Mouse (Mus musculus) small intestine, adult 2 months (tissue): ENCODE measurements around the gene Edn3.

Experiments
- CTCF ChIP-seq: fragments of 200-500 bp; IDR thresholded peaks from 2 replicates; pipeline ENCODE4 v1.5.1; 2012; ENCODE audit warnings: low read depth, mild to moderate bottlenecking, control low read depth, inconsistent platforms, low read length, moderate library complexity, mixed read lengths; ENCODE audit not compliant: insufficient replicate concordance, insufficient read length; ENCODE audit errors: extremely low read depth
- POLR2A ChIP-seq: fragments of 200-500 bp; IDR thresholded peaks from 2 replicates; pipeline ENCODE4 v1.6.1; 2012; ENCODE audit warnings: low read depth, mild to moderate bottlenecking, control low read depth, inconsistent platforms, low read length, moderate library complexity

DNA sequence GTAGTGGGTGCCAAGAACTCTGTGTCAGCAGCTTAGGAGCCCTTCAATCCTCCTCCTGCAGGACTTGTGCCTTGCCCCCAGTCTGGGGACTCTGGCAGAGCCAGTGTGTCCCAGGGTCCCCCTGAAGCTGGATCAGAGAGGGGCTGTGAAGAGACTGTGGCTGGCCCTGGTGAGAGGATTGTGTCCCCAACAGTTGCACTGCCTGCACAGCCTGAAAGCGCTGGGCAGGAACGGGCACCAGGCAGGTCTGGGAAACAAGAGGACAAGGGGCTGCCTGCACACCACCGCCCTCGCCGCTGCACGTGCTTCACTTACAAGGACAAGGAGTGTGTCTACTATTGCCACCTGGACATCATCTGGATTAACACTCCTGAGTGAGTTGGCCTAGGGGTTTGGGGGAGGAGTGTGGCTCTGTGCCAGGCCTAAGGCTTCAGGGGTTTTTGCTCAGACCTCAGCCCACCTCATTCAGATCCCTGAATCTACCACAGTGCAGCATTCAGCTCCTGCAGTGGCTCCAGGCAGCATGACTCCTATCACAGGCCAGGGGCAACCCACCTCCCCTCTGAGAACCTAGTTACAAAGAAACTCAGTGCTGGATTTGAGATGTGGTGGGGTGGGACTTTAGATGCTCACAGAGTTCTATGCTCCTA is 1.2 kb downstream of the Edn3 start:
- no peak for TF ChIP-seq POLR2A
- no peak for TF ChIP-seq CTCF
